Mouse (Mus musculus) hindbrain, postnatal 0 days (tissue): Measurements from ENCODE around the gene Trmt1l. TPM values are rescaled to one million over a fixed set of nuclear protein-coding genes. Genes with fewer than 3 reads are reported as not detected.
A peak's percentile ranks its signal among the peaks of the same experiment; 100 is the strongest.

Source experiments
- ATAC-seq: fragments of 200-750 bp; cut with Nextera tagmentation; 2 replicates; pipeline ENCODE4 v1.8.0; 2017; ENCODE audit warnings: mild to moderate bottlenecking, moderate TSS enrichment, moderate library complexity
- DNase-seq: peaks from one replicate; pipeline ENCODE4 v3.0.0-alpha.2; 2015; ENCODE audit warnings: low spot score
- H3K27ac ChIP-seq: fragments of 300-500 bp; sonication (generic); 2 replicates; pipeline ENCODE4 v1.5.1; 2014; ENCODE audit warnings: mild to moderate bottlenecking
- H3K27me3 ChIP-seq: fragments of 300-500 bp; sonication (generic); 2 replicates; pipeline ENCODE4 v1.6.1; 2014; ENCODE audit warnings: low read length, mixed read lengths; ENCODE audit not compliant: insufficient read depth
- H3K36me3 ChIP-seq: fragments of 300-500 bp; sonication (generic); 2 replicates; pipeline ENCODE4 v1.6.1; 2014; ENCODE audit warnings: low read length, mixed read lengths; ENCODE audit not compliant: insufficient read depth
- H3K4me1 ChIP-seq: fragments of 300-500 bp; sonication (generic); 2 replicates; pipeline ENCODE4 v1.6.1; 2014; ENCODE audit warnings: antibody characterized with exemption, low read length, mixed read lengths; ENCODE audit not compliant: insufficient read depth
- H3K4me2 ChIP-seq: fragments of 300-500 bp; sonication (generic); 2 replicates; pipeline ENCODE4 v1.6.1; 2014; ENCODE audit warnings: low read depth, mild to moderate bottlenecking, low read length, moderate library complexity, mixed read lengths
- H3K4me3 ChIP-seq: fragments of 300-500 bp; sonication (generic); 2 replicates; pipeline ENCODE4 v1.5.1; 2014; ENCODE audit warnings: low read length
- H3K9ac ChIP-seq: fragments of 300-500 bp; sonication (generic); replicated peaks from 2 replicates; pipeline ENCODE4 v1.6.1; 2014; ENCODE audit warnings: mild to moderate bottlenecking, low read length, moderate library complexity, mixed read lengths
- H3K9me3 ChIP-seq: fragments of 300-500 bp; sonication (generic); 2 replicates; pipeline ENCODE4 v1.6.1; 2016; ENCODE audit warnings: low read length, mixed read lengths
- CTCF ChIP-seq: IDR thresholded peaks from 2 replicates; pipeline ENCODE4 v1.5.1; 2016; ENCODE audit warnings: antibody characterized with exemption, control low read depth, low read depth
- WGBS: fragments of 180-500 bp; shearing (Covaris S2); extraction: QIAGEN DNeasy Blood & Tissue Kit; methylation state at CpG from one replicate; pipeline ENCODE4 v1.1.7; 2014; 5-methylcytosine and 5-hydroxymethylcytosine counted together
- polyA plus RNA-seq: library from polyadenylated mRNA; unstranded; fragments of >200 nt; fragmentation: Nextera tagmentation; extraction: Ambion mirVana; gene quantifications from 2 replicates; pipeline ENCODE4 v1.2.1, GENCODE M21; 2015
- total RNA-seq: library from RNA; depleted of rRNA; stranded (reverse); fragments of >200 nt; gene quantifications from 2 replicates; pipeline ENCODE4 v1.2.3, GENCODE M21; 2014

Trmt1l gene
- total and polyA plus RNA-seq, 2 experiments from 2014 or later = 16.2 to 17.6 TPM

DNA sequence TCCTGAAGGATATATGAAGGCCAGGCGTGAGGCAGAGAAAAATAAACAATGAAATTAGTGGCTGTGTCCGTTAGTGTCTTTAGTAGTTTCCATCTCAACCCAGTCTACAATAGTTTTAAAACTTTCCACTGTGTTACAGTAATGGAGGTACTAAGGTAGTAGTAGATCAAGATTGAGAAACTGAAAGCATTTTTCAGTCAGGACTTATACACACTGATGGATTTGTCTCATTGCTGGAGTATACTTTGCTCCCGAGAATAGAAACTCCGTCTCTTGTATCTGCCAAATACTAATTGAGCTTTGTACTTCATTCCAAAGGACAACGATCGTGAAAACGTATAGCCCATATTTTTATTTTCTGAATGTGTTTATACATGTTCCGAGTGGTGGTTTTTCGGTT lies 974 bp downstream of the Trmt1l start:
- 40% methylated on average over 9 of the region's 9 CpGs for WGBS
- no peaks in the 10 kb centered on the region for H3K27me3 ChIP-seq
- DNase-seq (peak; percentile 3), ATAC-seq (no peak)
- no peaks in the 10 kb centered on the region for H3K9me3 ChIP-seq
- H3K27ac ChIP-seq = peak overlapping the region; percentile 97
- no peak for TF ChIP-seq CTCF
- H3K36me3 ChIP-seq = 0 out of 2 replicates have a peak, but pooled peaks cover 2% of the 10 kb centered on the region
- peak overlapping the region; percentile 82 for H3K4me3 ChIP-seq
- H3K9ac ChIP-seq = peak overlapping the region; percentile 91
- peak overlapping the region; percentile 66 for H3K4me2 ChIP-seq
- H3K4me1 ChIP-seq = peaks cover 12% of the 10 kb centered on the region

GRCm38 (mm10) chr1:151435431-151435830 lies 7.1 kb downstream of the Trmt1l start:
- 89% methylated on average over 6 of the region's 6 CpGs for WGBS
- no peak for DNase-seq

GRCm38 (mm10) chr1:151449866-151450265 lies 21.5 kb downstream of the Trmt1l start:
- H3K4me2 ChIP-seq = no peak overlapping the region

More at GRCm38 (mm10) chr1:151435431-151435830, 7.1 kb downstream of the Trmt1l start:
- no peak for ATAC-seq
- no peak for TF ChIP-seq CTCF
- no peak overlapping the region for H3K4me3 ChIP-seq
- no peak overlapping the region for H3K27ac ChIP-seq
- no peaks in the 10 kb centered on the region for H3K4me1 ChIP-seq
- no peak overlapping the region for H3K4me2 ChIP-seq
- no peak overlapping the region for H3K9ac ChIP-seq
- H3K9me3 ChIP-seq = no peaks in the 10 kb centered on the region
- H3K27me3 ChIP-seq = no peaks in the 10 kb centered on the region
- peaks cover 29% of the 10 kb centered on the region for H3K36me3 ChIP-seq

GRCm38 (mm10) chr1:151450851-151451250 lies 22.5 kb downstream of the Trmt1l start:
- peak; percentile 40 for TF ChIP-seq CTCF
- peak; percentile 39 for DNase-seq
- WGBS = 96% methylated on average over 1 of the region's 2 CpGs
- Histone ChIP-seq H3K27me3 (no peaks in the 10 kb centered on the region), H3K4me2 (no peak overlapping the region), H3K27ac (no peak overlapping the region), H3K4me1 (no peaks in the 10 kb centered on the region), H3K36me3 (peaks cover 39% of the 10 kb centered on the region), H3K4me3 (no peak overlapping the region), H3K9ac (no peak overlapping the region), H3K9me3 (no peaks in the 10 kb centered on the region)
- ATAC-seq = no peak

More at GRCm38 (mm10) chr1:151449866-151450265, 21.5 kb downstream of the Trmt1l start:
- H3K4me1 ChIP-seq = no peaks in the 10 kb centered on the region
- 82% methylated on average over 10 of the region's 10 CpGs for WGBS
- no peak overlapping the region for H3K27ac ChIP-seq
- H3K9me3 ChIP-seq = no peaks in the 10 kb centered on the region
- ATAC-seq = no peak
- no peak overlapping the region for H3K9ac ChIP-seq
- H3K27me3 ChIP-seq = no peaks in the 10 kb centered on the region
- TF ChIP-seq CTCF = no peak
- peaks cover 47% of the 10 kb centered on the region for H3K36me3 ChIP-seq
- DNase-seq = no peak
- H3K4me3 ChIP-seq = no peak overlapping the region

- DNase-seq (no peak), ATAC-seq (no peak)
- Histone ChIP-seq H3K36me3 (peaks cover 38% of the 10 kb centered on the region), H3K9me3 (no peaks in the 10 kb centered on the region), H3K4me2 (no peak overlapping the region), H3K4me1 (no peaks in the 10 kb centered on the region), H3K27me3 (no peaks in the 10 kb centered on the region), H3K27ac (no peak overlapping the region), H3K9ac (no peak overlapping the region), H3K4me3 (no peak overlapping the region)
- 97% methylated on average over 11 of the region's 11 CpGs for WGBS
- no peak for TF ChIP-seq CTCF
Observed at GRCm38 (mm10) chr1:151451946-151452345, 23.6 kb downstream of the Trmt1l start.

DNA sequence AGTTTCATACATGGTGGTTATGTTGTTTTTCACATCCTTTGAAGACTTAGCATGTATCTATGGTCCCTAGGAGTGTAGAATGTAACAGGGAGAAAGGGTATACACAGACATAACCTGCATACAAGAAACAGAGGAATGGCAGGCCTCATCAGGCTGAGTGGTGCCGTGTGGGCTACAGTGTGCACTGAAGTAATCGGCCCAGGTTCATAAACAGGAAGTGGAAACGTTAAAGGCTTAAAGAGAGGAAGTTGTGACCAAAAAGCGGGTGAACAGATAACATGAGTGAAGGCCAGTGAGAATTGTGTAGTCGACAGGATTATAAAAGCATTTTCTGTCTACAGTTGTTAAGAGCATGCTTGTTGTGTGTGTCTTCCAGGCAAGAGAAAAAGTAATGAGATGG lies 28.7 kb downstream of the Trmt1l start:
- Histone ChIP-seq H3K9ac (no peak overlapping the region), H3K9me3 (no peaks in the 10 kb centered on the region), H3K4me1 (no peaks in the 10 kb centered on the region), H3K36me3 (peaks cover 43% of the 10 kb centered on the region), H3K4me2 (no peak overlapping the region), H3K27me3 (no peaks in the 10 kb centered on the region), H3K4me3 (no peak overlapping the region), H3K27ac (no peak overlapping the region)
- DNase-seq = no peak
- no peak for ATAC-seq
- 92% methylated on average over 5 of the region's 5 CpGs for WGBS
- TF ChIP-seq CTCF = no peak

DNA sequence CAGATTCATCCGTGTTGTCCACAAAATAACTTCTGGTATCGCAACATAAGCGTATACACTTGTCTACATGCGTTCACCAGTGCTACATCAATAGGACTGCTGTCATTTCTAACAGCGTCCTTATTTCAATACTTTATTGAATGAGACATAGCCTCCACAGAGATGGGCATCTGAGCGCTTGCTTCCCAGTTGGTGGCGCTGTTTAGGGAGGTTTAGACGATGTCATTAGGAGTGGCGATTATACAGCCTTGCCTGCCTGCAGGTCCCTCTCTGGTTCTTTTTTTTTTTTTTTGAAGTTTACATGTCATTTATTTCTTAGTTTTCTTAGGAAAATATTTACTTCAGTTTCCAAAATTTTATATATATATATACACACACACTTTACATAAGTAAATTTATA lies 32.9 kb downstream of the Trmt1l start:
- no peaks in the 10 kb centered on the region for H3K27me3 ChIP-seq
- no peaks in the 10 kb centered on the region for H3K4me1 ChIP-seq
- DNase-seq (peak; percentile 55), ATAC-seq (no peak)
- WGBS = 82% methylated on average over 9 of the region's 9 CpGs
- H3K27ac ChIP-seq = no peak overlapping the region
- H3K36me3 ChIP-seq = peaks cover 26% of the 10 kb centered on the region
- H3K4me3 ChIP-seq = no peak overlapping the region
- H3K4me2 ChIP-seq = no peak overlapping the region
- peak; percentile 45; the same call in 1 of the 2 replicates for TF ChIP-seq CTCF
- H3K9me3 ChIP-seq = no peaks in the 10 kb centered on the region
- H3K9ac ChIP-seq = no peak overlapping the region
